Comparison of ENCODE assay signal across 8 mouse cellular contexts in the genomic region with DNA sequence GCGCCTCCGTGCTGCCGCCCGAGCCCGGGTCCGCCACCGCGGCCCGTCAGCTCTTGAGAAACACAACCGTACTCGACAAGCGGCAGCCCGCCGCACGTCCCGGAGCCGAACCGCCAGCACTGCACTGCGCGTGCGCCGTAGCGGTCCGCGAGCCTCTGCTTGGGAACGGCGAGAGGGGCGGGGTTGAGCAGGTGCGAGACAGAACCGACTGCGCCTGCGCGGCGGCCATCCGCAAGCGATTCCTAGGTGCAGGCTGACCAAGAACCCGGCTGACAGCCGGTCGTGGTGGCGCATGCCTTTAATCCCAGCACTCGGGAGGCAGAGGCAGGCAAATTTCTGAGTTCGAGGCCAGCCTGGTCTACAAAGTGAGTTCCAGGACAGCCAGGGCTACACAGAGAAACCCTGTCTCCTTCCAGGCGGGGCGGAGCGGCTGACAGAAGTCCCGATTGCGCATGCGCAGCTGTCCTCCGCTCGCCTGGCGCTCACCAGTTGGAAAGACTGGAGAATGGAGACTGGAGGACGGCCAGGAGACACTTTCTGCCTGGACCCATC. TPM values are rescaled to one million over a fixed set of nuclear protein-coding genes. Genes with fewer than 3 reads are reported as not detected.
A peak's percentile ranks its signal among the peaks of the same experiment; 100 is the strongest.
DNase-seq lines count a peak whose midpoint lies in the region; ATAC-seq lines count a peak whose summit lies in the region.

TSS of gene Rfxap (minus strand) at position 126 of the 552 bp plus-strand sequence.

- peak within 1 kb of the TSS; percentile 94 for H3K4me3 ChIP-seq in heart, embryonic 10.5 days
- H3K4me3 ChIP-seq in kidney, embryonic 15.5 days (replicated peaks) = peak within 1 kb of the TSS; percentile 88

- H3K9me3 ChIP-seq in heart, embryonic 10.5 days = no peaks in the 10 kb centered on the region
- no peaks in the 10 kb centered on the region for H3K9me3 ChIP-seq in kidney, embryonic 15.5 days (replicated peaks)

- H3K27me3 ChIP-seq in heart, embryonic 10.5 days (ENCODE audit: insufficient read depth, poor library complexity, severe bottlenecking) = peaks cover 5% of the 10 kb centered on the region; the same call in 1 of the 2 replicates
- no peaks in the 10 kb centered on the region for H3K27me3 ChIP-seq in kidney, embryonic 15.5 days

- ATAC-seq in erythroblast, adult 5-6 weeks (replicated peaks; ENCODE audit: low FRiP score, poor library complexity, severe bottlenecking) = peak; percentile 94
- peak; percentile 96 for ATAC-seq in kidney, embryonic 15.5 days (replicated peaks; ENCODE audit: low FRiP score)
- peak; percentile 85 for ATAC-seq in monocyte, adult 5-6 weeks (replicated peaks; ENCODE audit: insufficient number of reproducible peaks, low FRiP score, low TSS enrichment, poor library complexity, severe bottlenecking)

- H3K36me3 ChIP-seq in heart, embryonic 10.5 days = peaks cover 20% of the 10 kb centered on the region
- peaks cover 25% of the 10 kb centered on the region for H3K36me3 ChIP-seq in kidney, embryonic 15.5 days

- H3K27ac ChIP-seq in heart, embryonic 10.5 days = peak within 1 kb of the TSS; percentile 99
- peak within 1 kb of the TSS; percentile 94 for H3K27ac ChIP-seq in kidney, embryonic 15.5 days

- DNase-seq in B cell, adult 2 months = peak; percentile 95 to 96
- peak; percentile 99 for DNase-seq in brain, adult 2 months (ENCODE audit: low read depth, low spot score)
- DNase-seq in heart, embryonic 10.5 days (ENCODE audit: low spot score) = peak; percentile 97
- peak; percentile 98 for DNase-seq in liver
- DNase-seq in spleen, postnatal 4 days (ENCODE audit: low spot score in 2 of 2) = peak; percentile 95 to 99

- H3K4me2 ChIP-seq in kidney, embryonic 15.5 days = peak within 1 kb of the TSS; percentile 91

- H3K9ac ChIP-seq in kidney, embryonic 15.5 days = peak within 1 kb of the TSS; percentile 91

- H3K4me1 ChIP-seq in heart, embryonic 10.5 days = peaks cover 12% of the 10 kb centered on the region
- peaks cover 23% of the 10 kb centered on the region for H3K4me1 ChIP-seq in kidney, embryonic 15.5 days

- WGBS in heart, embryonic 10.5 days = under 1% methylated on average over 52 of the region's 52 CpGs
- WGBS in kidney, embryonic 15.5 days = 1% methylated on average over 52 of the region's 52 CpGs

RNA-seq across cellular contexts. Expression of gene Rfxap, which starts in this region (rescaled TPM):
- total RNA-seq in erythroblast, adult 5-6 weeks (2015; ENCODE audit: low replicate concordance) = 6.1 and 8.4 TPM in 2 replicates
- 7.1 and 19.2 TPM in 2 replicates for total RNA-seq in erythroblast, adult 5-6 weeks (2017; ENCODE audit: low replicate concordance)
- polyA plus RNA-seq in heart, embryonic 10.5 days (2016; fragmentation: Nextera tagmentation; extraction: Ambion mirVana) = 25.4 and 43.6 TPM in 2 replicates
- 32.5 and 36.1 TPM in 2 replicates for polyA plus RNA-seq in kidney, embryonic 15.5 days (2015; fragmentation: Nextera tagmentation; extraction: Ambion mirVana)
- total RNA-seq in monocyte, adult 5-6 weeks (2017) = 54.6 to 74.4 TPM (median 64.0 TPM) in 3 replicates

Comparison
In these comparisons a context has a peak if more than half of its experiments do, and no peak if none do; other contexts are left out.
1. Peak in every context shown above with its lines: DNase-seq, ATAC-seq, H3K4me3 ChIP-seq and H3K27ac ChIP-seq.